Mouse (Mus musculus) midbrain, embryonic 16.5 days (tissue): Measurements from ENCODE around the gene Kdm2b. TPM values are rescaled to one million over a fixed set of nuclear protein-coding genes. Genes with fewer than 3 reads are reported as not detected.

ENCODE experiments used
- ATAC-seq: fragments of 200-750 bp; cut with Nextera tagmentation; 2 replicates; pipeline ENCODE4 v1.8.0; 2017; ENCODE audit warnings: moderate TSS enrichment
- H3K27ac ChIP-seq: fragments of 300-500 bp; sonication (generic); 2 replicates; pipeline ENCODE4 v1.5.1; 2014; ENCODE audit warnings: mild to moderate bottlenecking, low read length, mixed read lengths
- H3K27me3 ChIP-seq: fragments of 300-500 bp; sonication (generic); 2 replicates; pipeline ENCODE4 v1.6.1; 2014; ENCODE audit warnings: low read depth, low read length, mixed read lengths; ENCODE audit not compliant: control insufficient read depth, insufficient read depth
- H3K36me3 ChIP-seq: fragments of 300-500 bp; sonication (generic); 2 replicates; pipeline ENCODE4 v1.6.1; 2014; ENCODE audit warnings: mild to moderate bottlenecking, low read length, moderate library complexity, mixed read lengths; ENCODE audit not compliant: control insufficient read depth, insufficient read depth
- H3K4me1 ChIP-seq: fragments of 300-500 bp; sonication (generic); 2 replicates; pipeline ENCODE4 v1.6.1; 2014; ENCODE audit warnings: mild to moderate bottlenecking, low read length, mixed read lengths; ENCODE audit not compliant: control insufficient read depth, insufficient read depth
- H3K4me2 ChIP-seq: fragments of 300-500 bp; sonication (generic); 2 replicates; pipeline ENCODE4 v1.6.1; 2014; ENCODE audit warnings: mild to moderate bottlenecking, low read length, mixed read lengths
- H3K4me3 ChIP-seq: fragments of 300-500 bp; sonication (generic); 2 replicates; pipeline ENCODE4 v1.5.1; 2014; ENCODE audit warnings: low read depth, mild to moderate bottlenecking, low read length, moderate library complexity, mixed read lengths
- H3K9ac ChIP-seq: fragments of 300-500 bp; sonication (generic); 2 replicates; pipeline ENCODE4 v1.6.1; 2014; ENCODE audit warnings: low read depth, low read length, mixed read lengths
- H3K9me3 ChIP-seq: fragments of 300-500 bp; sonication (generic); replicated peaks from 2 replicates; pipeline ENCODE4 v1.6.1; 2014; ENCODE audit warnings: mild to moderate bottlenecking, low read length, mixed read lengths; ENCODE audit not compliant: control insufficient read depth, poor library complexity, severe bottlenecking
- WGBS: fragments of 180-500 bp; shearing (Covaris S2); extraction: QIAGEN DNeasy Blood & Tissue Kit; methylation state at CpG from one replicate; pipeline ENCODE4 v1.1.7; 2014; 5-methylcytosine and 5-hydroxymethylcytosine counted together
- polyA plus RNA-seq: library from polyadenylated mRNA; unstranded; fragments of >200 nt; fragmentation: Nextera tagmentation; extraction: Ambion mirVana; gene quantifications from 2 replicates; pipeline ENCODE4 v1.2.1, GENCODE M21; 2015

Kdm2b gene
- polyA plus RNA-seq, 1 experiment from 2014 or later: 117 TPM

DNA sequence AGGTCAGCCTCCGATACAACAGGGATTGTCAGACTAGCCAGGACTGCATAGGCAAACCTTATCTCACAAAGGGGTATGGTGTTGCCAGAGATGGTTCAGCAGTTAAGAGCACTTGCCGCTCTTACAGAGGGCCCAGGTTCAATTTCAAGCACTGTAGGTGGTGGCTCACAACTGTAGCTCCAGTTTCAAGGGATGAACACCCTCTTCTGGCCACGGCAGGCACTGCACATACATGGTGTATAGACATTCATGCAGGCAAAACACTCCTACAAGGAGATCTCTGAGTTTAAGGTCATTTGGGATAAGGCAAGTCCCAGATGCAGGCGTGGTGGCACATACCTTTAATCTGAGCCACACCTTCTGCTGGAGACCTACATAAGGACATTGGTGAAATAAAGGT is 76.8 kb downstream of the Kdm2b start:
- Histone ChIP-seq H3K4me3 (no peak overlapping the region), H3K36me3 (no peaks in the 10 kb centered on the region), H3K27ac (no peak overlapping the region), H3K9ac (no peak overlapping the region), H3K4me1 (no peaks in the 10 kb centered on the region), H3K9me3 (no peaks in the 10 kb centered on the region), H3K27me3 (no peaks in the 10 kb centered on the region), H3K4me2 (no peak overlapping the region)
- 91% methylated on average over 4 of the region's 4 CpGs for WGBS
- ATAC-seq: no peak

DNA sequence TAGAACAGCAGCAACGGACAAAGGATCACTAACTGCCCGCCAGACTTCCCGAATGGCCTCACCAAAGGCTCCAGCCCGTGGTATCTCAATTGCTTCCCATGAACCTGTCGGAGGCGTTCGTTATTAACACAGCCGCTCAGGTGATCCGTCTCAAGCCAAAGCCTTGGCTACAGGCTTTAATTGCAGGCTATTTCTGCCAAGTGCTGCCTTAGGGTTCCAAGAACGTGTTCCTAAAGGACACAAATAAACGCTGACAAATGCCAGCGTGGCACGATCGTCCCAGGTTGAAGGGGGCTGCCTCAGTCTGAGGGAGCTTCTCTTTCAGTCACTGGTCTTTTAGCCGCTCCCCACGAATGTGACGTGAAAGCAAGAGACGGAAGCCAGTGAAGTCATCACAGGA is 80.1 kb downstream of the Kdm2b start:
- H3K36me3 ChIP-seq: no peaks in the 10 kb centered on the region
- H3K4me3 ChIP-seq: no peak overlapping the region
- no peak for ATAC-seq
- no peaks in the 10 kb centered on the region for H3K27me3 ChIP-seq
- H3K27ac ChIP-seq: no peak overlapping the region
- no peak overlapping the region for H3K4me2 ChIP-seq
- 84% methylated on average over 18 of the region's 18 CpGs for WGBS
- H3K9ac ChIP-seq: no peak overlapping the region
- no peaks in the 10 kb centered on the region for H3K9me3 ChIP-seq
- no peaks in the 10 kb centered on the region for H3K4me1 ChIP-seq

DNA sequence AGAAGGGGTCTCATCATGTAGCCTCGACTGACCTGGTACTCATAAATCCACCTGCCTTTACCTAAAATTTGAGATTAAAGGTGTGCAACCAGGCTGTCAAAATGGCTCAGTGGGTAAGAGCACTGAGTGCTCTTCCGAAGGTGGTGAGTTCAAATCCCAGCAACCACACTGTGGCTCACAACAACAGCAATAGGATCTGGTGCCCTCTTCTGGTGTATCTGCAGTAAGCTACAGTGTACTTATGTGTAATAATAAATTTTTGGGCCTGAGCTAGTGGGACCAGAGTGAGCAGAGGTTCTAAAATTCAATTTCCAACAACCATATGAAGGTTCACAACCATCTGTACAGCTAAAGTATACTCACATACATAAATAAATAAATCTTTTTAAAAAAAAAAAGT is 81.6 kb downstream of the Kdm2b start:
- H3K4me1 ChIP-seq: no peaks in the 10 kb centered on the region
- no peaks in the 10 kb centered on the region for H3K27me3 ChIP-seq
- no peak overlapping the region for H3K4me2 ChIP-seq
- H3K27ac ChIP-seq: no peak overlapping the region
- 89% methylated on average over 2 of the region's 2 CpGs for WGBS
- no peak for ATAC-seq
- no peaks in the 10 kb centered on the region for H3K36me3 ChIP-seq
- no peaks in the 10 kb centered on the region for H3K9me3 ChIP-seq
- no peak overlapping the region for H3K9ac ChIP-seq
- H3K4me3 ChIP-seq: no peak overlapping the region

DNA sequence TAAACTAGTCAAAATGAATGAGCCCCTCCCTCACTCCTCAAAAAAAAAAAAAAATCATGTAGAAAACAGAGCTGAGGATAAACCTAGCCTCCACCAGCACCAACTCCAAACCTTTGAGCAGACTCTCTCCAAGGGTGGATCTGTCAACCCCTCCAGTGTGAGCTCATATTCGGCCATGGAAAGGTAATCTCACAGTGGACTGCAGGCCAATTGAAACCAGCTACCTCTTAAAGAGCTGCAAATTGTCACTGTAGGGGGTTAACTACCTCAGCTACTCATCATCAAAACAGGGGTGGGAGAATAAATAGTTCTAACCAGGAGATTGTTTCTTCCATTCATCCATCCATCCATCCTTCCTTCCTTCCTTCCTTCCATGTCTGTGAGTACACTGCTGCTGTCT is 82.4 kb downstream of the Kdm2b start:
- H3K4me1 ChIP-seq: no peaks in the 10 kb centered on the region
- no peaks in the 10 kb centered on the region for H3K36me3 ChIP-seq
- no peaks in the 10 kb centered on the region for H3K27me3 ChIP-seq
- 88% methylated on average over 1 of the region's 1 CpGs for WGBS
- H3K4me2 ChIP-seq: no peak overlapping the region
- no peak for ATAC-seq
- no peak overlapping the region for H3K27ac ChIP-seq
- no peak overlapping the region for H3K4me3 ChIP-seq
- no peak overlapping the region for H3K9ac ChIP-seq
- no peaks in the 10 kb centered on the region for H3K9me3 ChIP-seq

DNA sequence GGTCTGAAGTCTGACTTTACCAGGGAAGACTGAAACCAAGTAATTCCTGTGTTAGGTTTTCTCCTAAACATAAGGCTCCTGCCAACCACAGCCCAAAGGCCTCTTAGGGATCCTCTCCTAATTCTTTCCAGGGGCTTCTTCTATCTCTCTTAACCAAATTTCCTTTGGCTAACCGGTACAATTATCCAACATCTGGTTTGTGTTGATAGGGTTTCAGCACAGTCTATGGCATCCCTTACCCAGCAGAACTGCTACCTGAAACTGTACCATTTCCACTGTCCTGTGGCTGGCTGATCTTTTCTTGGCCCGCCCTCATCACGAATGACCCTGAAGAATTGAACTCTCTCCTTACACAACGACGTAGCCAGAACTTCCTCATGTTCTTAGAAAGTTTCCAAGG is 86.5 kb downstream of the Kdm2b start:
- WGBS: 85% methylated on average over 5 of the region's 5 CpGs
- Histone ChIP-seq H3K9me3 (no peaks in the 10 kb centered on the region), H3K4me3 (no peak overlapping the region), H3K27ac (no peak overlapping the region), H3K9ac (no peak overlapping the region), H3K4me2 (no peak overlapping the region), H3K4me1 (peaks cover 16% of the 10 kb centered on the region), H3K36me3 (no peaks in the 10 kb centered on the region), H3K27me3 (no peaks in the 10 kb centered on the region)
- ATAC-seq: no peak

DNA sequence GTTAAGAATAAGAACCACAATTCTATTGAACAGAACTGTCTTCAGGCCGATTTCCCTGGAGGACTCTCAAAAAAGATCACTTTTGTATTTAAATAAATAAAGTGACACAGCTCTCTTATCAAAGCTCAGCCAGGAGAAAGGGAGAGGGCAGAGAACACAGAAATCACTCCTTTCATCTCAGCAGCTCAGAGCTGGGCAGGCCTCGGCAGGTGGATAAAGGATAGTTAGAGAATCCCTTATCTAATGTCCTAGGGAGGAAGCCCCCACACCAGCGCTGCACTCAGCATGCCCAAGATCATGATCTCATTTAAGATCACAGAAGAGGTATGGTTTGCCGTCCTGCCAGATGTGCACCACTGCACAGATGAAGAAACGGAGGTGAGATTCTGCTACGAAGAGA is 87.4 kb downstream of the Kdm2b start:
- no peaks in the 10 kb centered on the region for H3K36me3 ChIP-seq
- no peaks in the 10 kb centered on the region for H3K27me3 ChIP-seq
- H3K4me3 ChIP-seq: no peak overlapping the region
- H3K4me2 ChIP-seq: no peak overlapping the region
- 61% methylated on average over 6 of the region's 6 CpGs for WGBS
- peaks cover 25% of the 10 kb centered on the region for H3K4me1 ChIP-seq
- no peak for ATAC-seq
- H3K9ac ChIP-seq: no peak overlapping the region
- peak overlapping the region; percentile 28 for H3K27ac ChIP-seq
- no peaks in the 10 kb centered on the region for H3K9me3 ChIP-seq

DNA sequence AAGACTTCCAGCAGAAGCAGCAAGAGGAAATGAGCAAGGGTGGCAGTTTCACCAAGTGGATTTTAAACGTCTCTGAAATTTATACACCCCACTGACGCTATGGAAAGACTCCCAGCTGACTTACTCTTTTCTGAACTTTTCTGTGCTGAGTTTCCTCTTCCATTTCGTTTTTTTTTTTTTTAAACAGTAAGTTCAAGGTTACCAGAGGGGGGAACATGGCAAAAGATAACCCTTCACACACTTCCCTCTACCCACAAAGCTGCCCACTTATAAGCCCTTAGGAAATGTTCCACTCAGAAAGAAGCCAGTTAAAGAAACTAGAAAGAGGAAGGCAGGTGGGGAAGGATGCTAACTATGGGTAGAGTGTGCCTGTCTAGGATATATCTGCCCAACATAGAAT is 88.0 kb downstream of the Kdm2b start:
- H3K36me3 ChIP-seq: no peaks in the 10 kb centered on the region
- no peak overlapping the region for H3K9ac ChIP-seq
- H3K4me1 ChIP-seq: peaks cover 30% of the 10 kb centered on the region
- 55% methylated on average over 3 of the region's 3 CpGs for WGBS
- no peak overlapping the region for H3K4me2 ChIP-seq
- H3K27ac ChIP-seq: peak overlapping the region; percentile 95
- H3K4me3 ChIP-seq: no peak overlapping the region
- no peaks in the 10 kb centered on the region for H3K27me3 ChIP-seq
- H3K9me3 ChIP-seq: no peaks in the 10 kb centered on the region
- ATAC-seq: no peak

DNA sequence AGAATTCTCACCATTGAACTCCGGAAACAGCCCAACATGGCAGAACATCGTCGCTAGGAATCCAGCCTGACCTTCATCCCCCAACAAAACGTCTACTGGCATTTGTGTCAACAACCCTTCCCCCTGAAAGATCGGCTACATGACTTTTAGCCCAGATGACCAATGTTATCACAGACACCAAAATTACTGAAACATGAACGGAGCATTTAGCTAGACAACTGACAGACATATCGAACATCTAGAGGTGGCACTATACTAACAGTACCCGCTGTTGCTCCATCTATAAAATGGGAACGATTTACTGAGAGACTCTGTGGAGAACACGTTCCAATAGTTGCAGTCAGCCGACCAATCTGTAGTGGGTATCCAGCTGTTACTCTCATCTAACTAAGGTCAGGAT is 88.4 kb downstream of the Kdm2b start:
- H3K4me1 ChIP-seq: peaks cover 34% of the 10 kb centered on the region
- no peak for ATAC-seq
- peak overlapping the region; percentile 92 for H3K4me3 ChIP-seq
- H3K9me3 ChIP-seq: no peaks in the 10 kb centered on the region
- peak overlapping the region; percentile 78 for H3K4me2 ChIP-seq
- WGBS: 51% methylated on average over 11 of the region's 11 CpGs
- peak overlapping the region; percentile 93 for H3K9ac ChIP-seq
- H3K27ac ChIP-seq: peak overlapping the region; percentile 95
- H3K36me3 ChIP-seq: no peaks in the 10 kb centered on the region
- H3K27me3 ChIP-seq: no peaks in the 10 kb centered on the region

DNA sequence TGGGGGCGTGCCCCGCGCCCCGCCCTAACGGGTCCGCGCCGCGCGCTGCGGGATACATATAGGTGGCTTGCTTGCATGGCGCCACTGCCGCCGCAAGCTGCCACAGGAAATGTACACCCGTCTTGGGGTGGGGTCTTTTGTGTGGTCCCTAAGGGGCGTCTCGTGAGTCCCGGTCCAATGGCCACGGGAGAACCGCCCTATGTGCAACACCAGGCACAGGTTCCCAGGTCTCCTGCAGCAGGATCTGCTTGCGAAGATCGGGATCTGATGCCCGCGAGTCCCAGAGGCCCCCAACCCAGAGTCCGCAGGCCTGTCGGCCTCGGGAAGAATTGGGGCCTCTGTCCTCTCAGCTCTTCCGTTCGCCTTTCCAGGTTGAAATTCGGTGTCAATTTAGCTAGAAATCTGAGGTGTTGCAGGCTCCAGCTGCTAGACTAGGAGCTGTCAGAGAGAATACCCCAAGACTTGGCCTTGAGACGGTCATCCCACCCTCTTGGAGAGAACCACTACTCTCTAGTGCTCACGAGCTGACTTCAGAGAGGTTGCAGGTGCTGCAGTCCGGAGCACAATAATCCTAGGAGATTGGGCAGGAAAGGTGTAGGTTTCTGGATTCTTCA is 89.0 kb downstream of the Kdm2b start:
- ATAC-seq: peak; percentile 21; the same call in 1 of the 2 replicates

More for the DNA sequence above, 89.0 kb downstream of the Kdm2b start:
- Histone ChIP-seq H3K36me3 (no peaks in the 10 kb centered on the region), H3K4me3 (peak overlapping the region; percentile 92), H3K9ac (peak overlapping the region; percentile 93), H3K27me3 (no peaks in the 10 kb centered on the region), H3K4me1 (peaks cover 34% of the 10 kb centered on the region), H3K4me2 (peak overlapping the region; percentile 78), H3K9me3 (no peaks in the 10 kb centered on the region), H3K27ac (peak overlapping the region; percentile 95)
- 2% methylated on average over 30 of the region's 33 CpGs for WGBS
